Mouse (Mus musculus) embryonic stem cell, embryonic (primary cell): ENCODE data around the gene St7.

Source experiments
- CTCF ChIA-PET, 4 experiments: fragments of 300-600 bp in 2 of 4; fragments of 350-600 bp in 2 of 4; sonication (Branson Sonifier 250); formaldehyde crosslinking; loops; one replicate each; lab custom pipeline; 2022; ENCODE audit warnings: inconsistent platforms in 2 of 4; lab: Charles Lee
- POLR2A ChIA-PET, 4 experiments: fragments of 300-600 bp in 2 of 4; fragments of 350-600 bp in 2 of 4; sonication (Branson Sonifier 250); formaldehyde crosslinking; loops; one replicate each; lab custom pipeline; 2022; ENCODE audit warnings: antibody characterized with exemption in 4 of 4, inconsistent platforms in 1 of 4; lab: Charles Lee

Gene St7

DNA sequence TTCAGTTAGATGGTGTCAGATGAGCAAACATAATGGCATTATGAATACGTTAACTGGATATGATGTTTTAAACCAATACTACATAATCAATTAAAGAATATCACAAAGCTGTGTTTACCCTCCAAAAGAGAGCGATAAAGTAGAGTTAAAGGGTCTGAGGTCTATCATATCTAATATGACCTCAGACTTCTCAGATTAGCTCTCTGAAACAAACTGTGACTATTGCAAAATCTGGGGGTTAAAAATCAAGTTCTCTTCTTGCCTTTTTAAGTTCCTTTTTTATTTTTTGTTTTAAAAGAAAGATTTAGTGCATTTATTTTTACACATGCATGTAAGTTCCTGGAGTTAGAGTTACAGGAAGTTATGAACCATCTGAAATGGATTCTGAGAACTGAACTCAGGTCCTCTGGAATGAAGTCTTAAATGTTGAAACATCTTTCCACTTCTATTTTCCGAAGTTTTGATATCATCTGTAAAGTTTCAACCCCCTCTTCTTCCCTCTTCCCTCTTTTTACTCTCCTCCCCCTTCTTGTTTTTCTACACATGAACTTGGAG, 86.0 kb downstream of the St7 start:
- POLR2A ChIA-PET, result no interaction called here

DNA sequence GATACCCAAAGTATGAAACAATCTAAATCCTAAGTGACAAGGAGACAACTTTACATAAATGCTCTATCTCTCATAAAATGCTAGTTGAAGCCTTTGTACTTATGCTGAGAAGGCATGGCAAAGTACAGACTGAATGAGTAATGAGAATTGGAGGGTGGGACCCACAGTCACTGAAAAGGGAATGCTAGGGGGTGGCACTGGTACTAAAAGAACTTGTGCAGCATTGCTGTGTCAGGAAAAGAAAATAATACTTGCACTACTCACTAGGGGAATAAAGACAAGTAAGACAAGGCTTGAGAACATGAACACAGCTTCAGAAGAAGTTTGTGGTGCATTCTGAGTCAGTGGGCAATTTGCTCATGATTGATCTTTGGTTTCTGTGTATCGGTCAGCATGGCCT, 90.8 kb downstream of the St7 start:
- ChIA-PET CTCF (no interaction called here), POLR2A (no interaction called here)

More for the DNA sequence above, 86.0 kb downstream of the St7 start:
- CTCF ChIA-PET, result no interaction called here

DNA sequence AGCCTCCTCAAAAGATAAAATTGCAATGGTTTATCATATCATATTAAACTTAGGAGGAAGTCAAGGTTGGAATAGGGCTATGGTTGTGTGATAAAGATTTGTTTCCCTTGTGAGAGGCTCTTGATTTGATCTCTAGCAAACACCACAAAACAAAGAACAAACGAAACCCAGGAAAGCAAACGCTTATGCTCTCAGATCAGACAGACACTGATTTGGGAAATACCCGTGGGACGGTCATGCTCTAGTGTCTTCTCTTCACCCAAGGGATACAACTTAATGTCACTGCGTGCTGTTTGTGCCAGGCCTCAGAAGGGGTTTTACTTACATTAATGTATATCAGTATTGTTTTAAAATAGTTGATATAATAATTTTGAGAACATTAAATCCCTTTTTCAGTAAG, 91.8 kb downstream of the St7 start:
- POLR2A ChIA-PET, result no interaction called here
- CTCF ChIA-PET, result interaction anchor here in 1 of 4 experiments (0.7 kb wide), 1 partner anchor 53 kb away, joined by 3 read pairs; no protein-coding TSS in a partner anchor

DNA sequence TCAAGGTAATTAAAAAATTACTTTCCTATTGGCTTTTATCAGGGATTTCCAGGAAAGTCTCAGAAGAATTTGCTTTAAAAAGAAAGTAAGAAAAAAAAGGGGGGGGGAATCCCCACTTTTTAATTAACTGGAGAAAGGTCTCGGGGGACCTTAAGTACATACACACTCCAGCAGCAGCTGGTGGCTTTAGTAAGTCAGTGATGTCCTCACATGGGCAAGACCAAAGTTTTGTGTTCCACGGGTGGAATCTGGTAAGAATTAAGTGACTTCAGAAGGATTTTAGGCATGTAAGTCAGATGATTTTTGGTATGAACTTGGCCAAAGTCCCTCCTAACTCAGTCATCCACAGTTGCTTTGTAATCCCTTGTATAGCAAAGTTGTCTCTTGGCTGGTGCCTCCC, 92.5 kb downstream of the St7 start:
- ChIA-PET POLR2A (no interaction called here), CTCF (interaction anchor here in 1 of 4 experiments (0.7 kb wide), 1 partner anchor 52 kb away, joined by 3 read pairs; no protein-coding TSS in a partner anchor)

DNA sequence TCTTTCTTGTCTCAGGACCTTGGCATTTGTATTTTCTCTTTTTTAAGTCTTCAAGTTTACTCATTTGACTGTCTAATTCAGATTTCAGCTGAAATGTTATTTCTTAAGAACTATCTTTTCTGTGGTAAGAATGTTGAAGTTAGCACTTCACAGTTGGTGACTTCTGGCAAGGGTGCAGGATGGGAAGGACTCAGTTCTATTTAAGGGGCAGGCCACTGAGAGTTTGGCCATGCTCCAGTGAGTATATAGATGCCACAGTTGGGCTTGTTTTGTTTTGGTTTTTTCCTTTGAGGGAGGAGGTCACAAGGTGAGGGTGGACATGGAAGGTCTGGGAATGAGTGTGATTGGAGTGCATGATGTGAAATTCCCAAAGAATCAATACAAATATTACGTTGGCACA, 95.1 kb downstream of the St7 start:
- CTCF ChIA-PET, result no interaction called here
- POLR2A ChIA-PET, result no interaction called here

DNA sequence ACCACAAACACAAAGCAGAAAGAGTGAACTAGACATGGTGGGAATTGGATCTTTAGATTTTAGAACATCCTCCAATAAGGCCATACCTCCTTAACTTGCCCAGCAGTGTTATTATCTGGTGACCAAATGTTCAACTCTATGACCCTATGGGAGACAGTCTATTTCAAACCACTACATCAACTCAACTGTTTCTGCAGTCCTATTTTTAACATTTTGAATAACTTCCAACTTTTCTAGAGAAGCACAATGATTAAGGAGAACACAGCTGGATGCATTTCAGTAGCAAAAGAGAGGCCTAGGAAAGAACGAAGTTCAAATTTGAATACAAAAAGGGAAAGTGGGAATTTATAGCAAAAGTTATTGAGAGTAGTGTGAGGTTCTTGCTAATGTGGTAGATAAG, 97.5 kb downstream of the St7 start:
- POLR2A ChIA-PET, result interaction anchor here in 1 of 4 experiments (0.9 kb wide), 1 partner anchor 27 kb away, joined by 4 read pairs; no protein-coding TSS in a partner anchor

DNA sequence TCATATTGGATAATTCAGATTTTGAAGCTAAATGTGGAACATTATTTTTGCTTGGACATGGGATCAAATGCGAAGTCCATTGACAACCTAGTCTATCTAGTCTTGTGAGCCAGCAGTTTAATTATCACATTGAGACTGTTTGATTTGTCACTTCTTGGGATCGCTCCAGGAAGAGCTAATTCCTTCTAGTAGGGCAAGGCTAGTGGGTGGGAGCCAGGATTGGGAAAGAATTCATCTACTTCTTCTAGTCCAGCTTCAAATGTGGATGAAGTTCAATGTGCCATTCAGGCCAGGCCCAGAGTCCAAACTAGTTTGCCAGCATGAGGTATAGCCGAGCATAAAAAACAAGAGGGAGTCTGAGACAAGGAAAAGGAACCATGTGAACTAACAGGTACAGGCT, 100.7 kb downstream of the St7 start:
- CTCF ChIA-PET, result no interaction called here
- POLR2A ChIA-PET, result no interaction called here

More for the DNA sequence above, 97.5 kb downstream of the St7 start:
- CTCF ChIA-PET, result no interaction called here

DNA sequence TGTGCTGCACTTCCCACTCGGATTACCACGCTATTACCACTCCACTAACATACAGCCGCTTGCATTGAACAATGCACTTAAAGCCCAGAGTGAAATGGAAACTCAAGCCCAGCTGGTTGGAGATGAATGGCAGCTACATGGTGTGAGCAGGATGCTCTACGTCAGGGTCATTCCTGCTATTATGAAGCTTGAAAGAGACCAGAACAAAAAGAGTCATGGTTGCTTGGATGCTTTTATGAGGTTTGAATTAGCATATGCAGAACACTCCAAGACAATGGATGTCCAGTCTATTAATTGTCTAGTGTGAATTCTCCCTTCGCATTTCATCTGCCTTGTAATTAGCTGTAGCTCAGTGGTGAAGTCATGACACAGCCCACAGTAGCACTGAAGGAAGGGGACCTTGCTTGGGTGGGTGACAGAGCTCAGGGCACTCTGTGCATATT, 104.6 kb downstream of the St7 start:
- CTCF ChIA-PET, result no interaction called here
- POLR2A ChIA-PET, result interaction anchor here in 1 of 4 experiments (0.6 kb wide), 1 partner anchor 55 kb away, joined by 4 read pairs; no protein-coding TSS in a partner anchor

DNA sequence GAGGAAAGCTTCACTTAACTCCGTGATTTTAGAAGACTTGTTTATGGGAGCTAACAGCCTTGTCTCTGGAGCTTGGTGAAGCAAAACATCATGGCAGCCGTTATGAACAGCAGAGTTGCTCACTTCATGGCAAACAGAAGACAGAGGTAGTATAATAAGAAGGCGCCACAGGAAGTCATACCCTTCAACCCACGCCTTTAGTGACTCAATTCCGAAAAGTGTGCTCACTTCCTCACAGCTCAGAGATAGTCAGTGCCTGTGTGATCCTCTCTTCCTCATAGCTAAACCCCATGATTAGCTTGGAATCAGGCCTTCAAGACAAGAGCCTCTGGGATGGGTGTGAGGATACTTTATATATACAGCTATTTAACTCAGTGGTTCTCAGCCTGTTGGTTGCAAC, 108.0 kb downstream of the St7 start:
- ChIA-PET CTCF (no interaction called here), POLR2A (no interaction called here)

DNA sequence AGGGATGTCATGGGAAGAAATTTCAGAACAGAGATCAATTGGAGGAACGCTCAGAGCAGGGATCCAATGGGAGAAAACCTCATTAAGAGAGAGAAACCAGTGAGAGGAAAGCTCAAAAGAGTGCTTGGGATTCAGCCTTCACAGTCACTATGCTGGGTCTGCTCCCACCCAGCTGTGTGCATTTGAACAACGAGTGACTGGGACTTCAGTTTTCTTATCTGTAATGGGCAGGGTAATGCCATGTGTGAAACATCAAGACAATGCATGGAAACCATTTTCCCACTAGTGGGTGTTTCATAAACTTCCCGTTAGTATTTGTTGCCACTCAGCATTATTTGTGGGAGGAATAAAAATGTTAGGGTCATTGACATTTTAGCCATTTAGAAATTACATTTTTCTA, 111.7 kb downstream of the St7 start:
- POLR2A ChIA-PET, result no interaction called here
- CTCF ChIA-PET, result no interaction called here

DNA sequence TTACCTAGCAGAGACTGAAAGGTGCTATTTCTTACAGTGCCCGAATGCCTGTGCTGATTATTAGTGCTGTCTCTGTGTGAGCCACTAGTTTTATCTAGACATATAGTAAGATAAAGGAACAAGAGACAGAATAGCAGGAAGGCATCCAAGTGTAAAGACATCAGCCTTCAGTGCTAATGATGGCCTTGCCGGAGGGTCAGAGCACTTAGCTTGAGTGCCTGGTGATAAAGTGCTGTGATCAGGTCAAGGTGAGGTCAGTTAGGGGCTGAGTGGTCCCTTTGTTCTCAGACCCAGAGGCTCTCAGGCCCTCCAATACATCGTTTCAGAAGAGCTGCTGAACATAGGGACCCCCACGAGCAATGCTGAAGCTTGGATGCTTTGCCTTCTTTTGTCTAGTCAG, 113.8 kb downstream of the St7 start:
- CTCF ChIA-PET, result no interaction called here
- POLR2A ChIA-PET, result interaction anchor here in 1 of 4 experiments (0.7 kb wide), 1 partner anchor 140 kb away, joined by 3 read pairs; no protein-coding TSS in a partner anchor

DNA sequence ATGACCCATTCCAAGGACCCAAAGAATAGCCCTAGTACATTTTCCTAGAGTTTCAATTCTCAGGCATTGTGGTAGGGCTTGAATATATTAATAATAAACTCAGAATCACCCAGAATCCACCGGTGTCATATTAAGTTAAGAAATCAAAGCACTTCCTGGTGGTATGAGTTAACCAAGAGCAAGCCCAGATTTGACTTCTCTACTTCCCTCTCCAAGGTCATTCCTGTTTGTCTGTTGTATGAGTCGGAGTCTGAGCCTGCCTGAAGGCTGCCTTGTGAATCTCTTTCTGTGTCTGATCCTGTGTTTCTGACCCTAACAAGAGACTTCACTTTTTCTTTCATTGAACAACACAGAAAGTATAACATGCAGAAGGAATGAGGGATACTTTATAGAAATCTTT, 118.3 kb downstream of the St7 start:
- ChIA-PET POLR2A (no interaction called here), CTCF (no interaction called here)

DNA sequence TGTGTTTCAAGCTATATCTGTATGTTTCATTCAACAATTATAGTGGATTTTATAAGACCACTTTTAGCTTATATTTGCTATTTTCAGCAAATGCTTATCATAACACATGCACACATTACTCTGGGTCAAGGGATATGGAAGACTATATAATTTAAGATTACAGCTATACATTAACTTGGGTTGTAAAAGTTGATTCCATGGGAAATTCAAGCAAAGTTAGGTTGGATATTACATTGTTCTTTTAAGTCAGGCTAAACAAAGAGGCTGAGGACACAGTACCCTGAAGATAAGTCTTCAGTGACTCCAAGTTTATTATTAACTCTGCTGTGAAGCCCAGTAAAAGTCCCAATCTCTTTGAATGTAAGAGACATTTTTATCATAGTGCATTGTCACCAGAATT, 118.8 kb downstream of the St7 start:
- CTCF ChIA-PET, result no interaction called here
- POLR2A ChIA-PET, result no interaction called here

DNA sequence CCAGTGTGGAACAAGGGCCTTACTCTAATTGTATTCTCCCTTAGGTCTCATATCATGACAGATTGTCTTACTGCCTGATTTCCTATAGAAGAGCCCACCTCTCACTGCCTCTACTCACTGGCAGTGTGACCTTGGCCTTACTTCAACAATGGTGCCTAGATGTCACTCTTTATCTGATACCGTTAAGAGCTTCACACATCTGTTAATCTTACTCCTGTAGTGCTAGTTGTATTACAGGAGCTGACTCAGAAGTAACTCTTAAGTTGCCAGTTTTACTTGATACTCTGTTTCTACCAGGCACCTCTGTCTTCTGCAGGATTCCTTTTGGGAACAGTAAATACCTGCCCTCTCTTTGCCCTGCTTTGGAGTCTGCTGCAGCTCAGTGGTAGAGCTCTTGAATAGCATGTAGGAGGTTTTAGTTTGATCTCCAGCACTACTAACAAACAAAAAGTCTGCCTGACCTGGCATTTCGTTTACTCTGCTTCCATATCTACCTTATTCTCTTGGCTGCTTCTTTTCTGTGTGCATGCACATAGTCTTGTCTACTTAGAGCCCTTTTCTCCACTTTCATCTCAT, 121.4 kb downstream of the St7 start:
- POLR2A ChIA-PET, result no interaction called here

DNA sequence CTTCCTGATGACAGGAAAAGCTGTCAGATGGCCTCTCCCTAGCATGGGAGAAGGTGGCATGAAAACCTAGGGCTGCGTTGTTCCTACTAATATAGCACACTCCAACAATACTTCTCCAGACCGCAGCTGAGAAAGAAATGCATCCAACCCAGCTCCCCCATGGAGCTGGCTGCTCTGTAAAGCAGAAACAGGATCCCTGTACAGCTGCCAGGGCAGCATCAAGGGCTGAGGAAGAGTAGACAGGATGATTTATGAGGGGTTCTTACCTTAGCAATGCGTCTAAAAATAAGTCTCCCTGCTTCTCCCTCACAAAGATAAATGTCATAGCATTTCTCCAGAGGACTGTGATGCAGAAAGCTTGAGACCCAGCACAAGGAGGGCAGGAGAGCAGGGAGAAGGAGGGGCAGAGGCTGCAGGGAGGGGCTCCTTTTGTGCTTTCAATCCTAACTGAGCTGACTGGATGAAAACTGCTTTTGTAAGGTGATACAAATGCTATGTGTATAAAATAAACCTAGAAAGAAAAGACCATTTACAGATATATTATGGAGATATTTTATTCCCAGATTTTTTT, 124.2 kb downstream of the St7 start:
- CTCF ChIA-PET, result no interaction called here

More for the DNA sequence above, 121.4 kb downstream of the St7 start:
- CTCF ChIA-PET, result no interaction called here

DNA sequence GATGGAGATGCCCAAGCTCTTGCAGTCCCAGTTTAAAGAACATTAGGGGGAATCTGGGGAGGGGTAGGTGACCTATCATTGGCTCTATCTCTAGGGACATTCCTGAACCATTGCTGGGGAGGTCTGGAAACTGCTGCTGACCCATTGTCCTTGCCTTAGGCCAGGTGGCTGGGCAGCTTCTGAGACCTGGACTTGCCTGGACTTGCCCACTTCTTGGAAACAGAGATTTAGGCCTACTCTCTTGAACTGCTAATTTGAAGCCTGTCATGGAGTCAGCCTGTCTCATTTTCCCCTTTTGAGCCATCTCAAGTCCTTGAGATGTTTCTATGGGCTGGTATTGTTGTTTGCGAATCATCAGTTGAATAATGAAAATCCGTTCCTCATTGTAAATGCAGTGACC, 130.9 kb downstream of the St7 start:
- POLR2A ChIA-PET, result interaction anchor here in 1 of 4 experiments (1.8 kb wide), 1 partner anchor 9 kb away, joined by 5 read pairs; no protein-coding TSS in a partner anchor
- CTCF ChIA-PET, result no interaction called here

More for the DNA sequence above, 124.2 kb downstream of the St7 start:
- POLR2A ChIA-PET, result interaction anchor here in 1 of 4 experiments (1.6 kb wide), 1 partner anchor 24 kb away, joined by 3 read pairs; no protein-coding TSS in a partner anchor

DNA sequence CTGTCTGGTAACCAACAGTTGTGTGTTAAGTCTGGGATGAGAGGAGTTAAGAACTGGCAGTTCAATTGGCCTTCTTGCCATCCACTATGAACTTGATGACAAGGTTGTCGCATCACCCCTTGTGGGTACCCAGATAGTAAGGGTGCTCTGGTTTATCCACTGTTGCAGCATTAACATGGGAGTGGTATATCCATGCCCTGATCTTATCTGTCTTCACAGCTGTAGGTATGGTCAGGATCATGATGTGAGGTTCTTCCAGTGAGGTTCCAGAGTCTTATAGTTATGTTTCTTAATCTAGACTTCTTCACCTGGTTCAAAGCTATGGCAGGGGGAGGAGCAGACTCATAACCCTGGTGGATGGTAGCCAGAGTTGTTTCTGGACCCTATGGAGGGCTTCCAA, 132.0 kb downstream of the St7 start:
- CTCF ChIA-PET, result no interaction called here
- POLR2A ChIA-PET, result no interaction called here

DNA sequence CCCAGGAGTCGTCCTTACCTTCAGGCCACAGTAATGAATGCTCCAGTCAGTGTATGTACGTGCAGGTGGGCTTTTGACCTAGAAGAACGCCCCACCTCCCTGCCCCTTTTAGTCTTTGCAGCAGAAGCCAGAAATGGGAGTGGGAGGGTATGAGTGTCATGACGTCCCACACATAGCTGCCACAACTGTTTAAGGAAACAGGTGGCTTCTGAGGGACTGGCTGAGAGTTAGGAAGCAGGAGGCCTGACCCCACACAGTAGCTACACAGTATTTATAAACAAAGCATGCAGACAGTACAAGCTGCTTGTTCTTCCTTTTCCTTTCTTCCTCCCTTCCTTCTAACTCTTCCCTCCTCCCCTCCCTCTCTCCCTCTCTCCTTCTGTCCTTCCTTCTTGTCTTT, 135.6 kb downstream of the St7 start:
- CTCF ChIA-PET, result interaction anchor here in 1 of 4 experiments (0.7 kb wide), 1 partner anchor 18 kb away, joined by 3 read pairs; no protein-coding TSS in a partner anchor
- POLR2A ChIA-PET, result no interaction called here

DNA sequence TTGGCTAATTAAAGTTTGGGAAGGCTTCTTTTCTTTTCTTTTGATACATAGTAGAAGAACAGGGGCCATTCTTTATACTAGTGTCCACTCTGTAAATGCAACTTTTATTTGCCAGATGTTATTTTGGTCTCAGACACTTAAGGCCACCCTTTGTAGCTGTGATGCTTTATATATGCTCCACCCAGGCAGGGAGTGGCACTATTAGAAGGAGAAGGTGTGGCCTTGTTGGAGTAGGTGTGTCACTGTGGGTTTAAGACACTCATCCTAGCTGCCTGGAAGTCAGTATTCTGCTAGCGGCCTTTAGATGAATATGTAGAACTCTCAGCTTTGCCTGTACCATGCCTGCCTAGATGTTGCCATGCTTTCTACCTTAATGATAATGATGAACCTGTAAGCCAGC, 137.2 kb downstream of the St7 start:
- ChIA-PET POLR2A (interaction anchor here in 2 of 4 experiments (0.6 to 1.3 kb wide), 5 partner anchors 10 to 158 kb away, joined by 3 to 4 read pairs (median 3); no protein-coding TSS in a partner anchor), CTCF (no interaction called here)

DNA sequence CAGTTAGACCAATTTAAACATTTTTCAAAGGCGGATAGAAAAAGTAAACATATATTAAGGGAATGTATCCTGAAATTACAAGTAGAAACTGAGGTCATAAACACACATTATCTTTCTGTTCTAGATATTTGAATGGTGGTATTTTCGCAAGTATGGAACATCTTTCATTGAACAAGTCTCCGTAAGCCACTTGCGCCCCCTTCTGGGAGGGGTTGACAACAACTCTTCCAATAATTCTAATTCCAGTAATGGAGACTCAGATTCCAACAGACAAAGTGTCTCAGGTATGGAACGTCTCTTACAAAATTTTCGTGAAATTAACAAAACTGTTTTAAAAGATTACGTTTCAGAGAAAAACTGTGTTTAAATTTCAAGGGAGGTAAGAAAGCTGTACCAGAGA, 141.8 kb downstream of the St7 start:
- ChIA-PET CTCF (no interaction called here), POLR2A (no interaction called here)
